Mouse (Mus musculus): ENCODE results near the gene Eif5a2.

Eif5a2 gene

DNA sequence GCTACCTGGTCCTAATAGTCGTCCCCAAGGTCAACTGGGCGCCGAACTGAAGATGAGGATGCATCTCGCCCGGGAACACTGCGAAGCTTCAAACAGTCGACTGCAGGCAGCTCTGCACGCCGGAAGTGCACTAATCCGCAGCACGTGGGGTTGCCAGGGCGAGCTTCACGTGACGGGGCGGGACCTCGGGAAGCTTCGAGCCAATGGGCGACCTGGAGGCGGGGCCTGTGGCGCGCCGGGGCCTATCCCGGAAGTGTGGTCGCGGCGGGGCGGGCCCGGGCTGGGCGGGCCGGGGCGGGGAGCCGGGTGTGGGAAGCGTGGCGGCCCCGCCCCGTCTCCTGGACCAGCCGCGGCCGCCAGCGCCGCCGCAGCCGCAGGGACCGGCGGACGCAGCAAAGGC, at the start of gene Eif5a2:
Gene Eif5a2, plus strand, starts transcription at position 283 of the 400 bp plus-strand sequence.
- DNase-seq: peak; percentile 98

DNA sequence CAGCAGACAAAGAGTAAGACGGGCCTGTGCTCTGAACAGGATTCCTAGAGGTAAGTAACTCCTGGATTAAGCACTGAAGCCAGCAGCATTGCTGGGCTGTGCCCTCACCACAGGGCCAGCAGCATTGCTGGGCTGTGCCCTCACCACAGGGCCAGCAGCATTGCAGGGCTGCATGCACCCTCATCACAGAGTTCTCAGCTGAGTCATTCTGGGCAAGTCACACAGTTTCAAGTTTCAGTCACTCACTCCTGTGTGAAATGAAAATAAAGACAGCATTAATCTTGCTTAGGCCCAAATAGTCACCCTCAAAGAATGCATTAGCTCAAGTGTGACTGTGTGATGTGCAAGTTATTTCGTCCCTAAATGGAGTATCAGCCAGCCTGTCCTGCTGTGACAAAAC, 46.4 kb upstream of the Eif5a2 start:
- no peak for DNase-seq

DNA sequence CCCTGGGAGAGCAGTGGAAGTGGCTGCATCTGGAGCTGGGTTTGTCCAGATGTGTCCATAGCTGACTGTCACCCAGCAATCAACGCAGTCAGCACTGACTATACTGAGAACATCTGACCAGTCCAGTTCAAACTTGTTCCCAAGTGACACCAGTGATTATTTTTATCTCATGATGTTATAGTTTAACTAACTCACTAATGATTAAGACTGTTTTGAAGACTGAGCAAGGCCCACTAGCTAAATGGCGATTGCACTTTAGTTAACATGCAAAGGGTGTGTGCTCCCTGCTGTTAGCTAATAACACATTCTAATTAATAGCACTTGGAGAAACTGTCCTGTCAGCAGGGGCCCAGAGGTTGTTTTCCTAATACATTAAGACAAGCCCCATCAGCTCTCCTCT, 44.1 kb upstream of the Eif5a2 start:
- no peak for DNase-seq

DNA sequence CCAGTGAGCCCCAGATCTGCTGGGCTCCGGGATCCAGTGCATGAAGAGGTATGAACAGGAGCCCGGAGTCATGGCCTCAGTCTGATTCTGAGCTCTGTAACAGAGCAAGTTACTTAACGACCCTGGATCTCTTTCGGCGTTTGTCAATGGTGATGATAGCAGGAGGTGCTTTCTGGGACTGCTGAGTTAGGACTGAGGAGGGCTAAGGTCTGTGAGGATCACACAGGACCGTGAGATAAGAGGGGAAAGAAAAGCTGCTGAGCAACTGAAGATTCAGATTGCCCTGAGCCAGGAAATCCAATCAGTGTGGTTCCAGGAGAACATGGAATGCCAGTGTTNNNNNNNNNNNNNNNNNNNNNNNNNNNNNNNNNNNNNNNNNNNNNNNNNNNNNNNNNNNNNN, 40.7 kb upstream of the Eif5a2 start:
- DNase-seq: no peak

DNA sequence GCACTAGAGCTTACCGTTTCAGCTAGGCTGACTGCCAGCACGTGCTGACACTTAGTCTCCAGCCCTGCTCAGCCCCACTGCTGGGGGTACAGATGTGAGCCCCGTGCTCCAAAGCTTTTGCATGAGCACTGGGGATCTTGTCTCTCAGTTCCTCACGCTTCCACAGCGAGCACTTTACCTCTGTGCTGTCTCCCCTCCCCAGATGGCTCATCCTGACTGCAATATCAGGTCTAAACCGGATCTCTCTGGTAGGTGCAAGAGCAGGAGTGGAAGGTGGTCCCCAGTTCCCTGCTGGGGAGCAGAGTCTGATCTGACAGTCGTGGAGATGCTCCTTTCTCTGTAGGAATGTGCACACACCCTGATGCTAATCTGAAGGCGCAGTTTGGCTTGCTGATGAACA, 37.8 kb upstream of the Eif5a2 start:
- no peak for DNase-seq

DNA sequence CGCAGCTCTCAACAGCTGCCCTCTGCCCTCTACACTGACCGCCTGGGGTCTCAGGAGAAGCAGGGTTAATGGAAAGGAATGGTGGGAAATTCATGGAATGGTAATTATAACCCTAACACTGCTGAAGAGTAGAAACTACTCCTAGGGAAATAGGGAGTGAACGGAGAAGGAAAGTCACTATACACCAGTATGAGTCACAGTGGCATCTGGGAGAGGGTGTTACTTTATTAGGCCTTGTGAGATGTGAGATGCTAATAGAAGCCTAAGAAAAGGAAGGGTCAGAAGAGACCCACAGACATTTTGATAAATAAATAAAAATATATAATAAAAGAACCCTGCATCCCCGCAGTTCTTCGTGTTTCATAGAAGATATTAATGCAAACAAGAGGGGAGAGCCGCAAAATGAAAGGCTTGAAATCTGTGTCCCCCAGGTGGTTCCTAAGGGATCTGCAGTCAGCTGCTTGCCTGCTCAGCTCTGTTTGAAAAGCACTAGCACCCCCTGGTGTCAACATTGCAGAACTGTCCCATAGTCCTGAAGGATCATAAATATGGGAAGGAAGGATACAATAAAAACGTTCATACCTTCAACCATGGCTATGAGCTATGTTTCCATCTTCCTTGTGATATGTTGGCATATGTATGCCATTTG, 35.1 kb upstream of the Eif5a2 start:
- DNase-seq: peak; percentile 80

DNA sequence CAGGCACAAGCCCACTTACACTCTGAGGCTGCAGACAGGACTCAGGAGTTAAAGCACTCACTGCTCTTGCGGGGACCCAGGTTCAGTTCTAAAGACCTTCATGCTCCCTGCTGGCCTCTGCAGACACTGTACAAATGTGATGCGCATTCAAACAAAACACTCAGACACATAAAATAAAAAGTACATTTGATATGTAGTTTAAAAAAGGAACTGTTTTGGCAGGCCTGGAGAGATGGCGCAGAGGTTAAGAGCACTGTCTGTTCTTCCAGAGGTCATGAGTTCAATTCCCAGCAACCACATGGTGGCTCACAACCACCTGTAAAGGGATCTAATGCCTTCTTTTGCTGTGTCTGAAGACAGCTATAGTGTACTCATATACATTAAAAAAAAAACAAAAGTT, 32.9 kb upstream of the Eif5a2 start:
- DNase-seq: no peak

DNA sequence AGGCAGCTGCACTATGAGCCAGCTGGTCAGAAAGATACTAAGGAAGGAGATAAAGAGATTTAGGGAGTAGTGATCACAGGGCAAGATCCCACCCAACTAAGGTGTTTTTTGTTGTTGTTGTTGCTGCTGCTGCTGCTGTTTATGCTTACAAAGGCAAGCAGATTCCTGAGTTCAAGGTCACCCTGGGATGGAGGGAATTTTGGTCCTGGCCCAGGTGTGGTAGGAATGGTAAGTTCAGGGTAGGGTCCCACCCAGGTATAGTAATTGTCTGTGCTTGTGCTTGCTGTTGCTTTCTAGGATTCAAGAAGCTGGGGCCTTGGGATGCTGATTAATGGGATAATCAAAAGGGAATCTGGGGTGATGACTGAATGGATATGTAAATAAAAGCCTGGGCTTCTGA, 32.1 kb upstream of the Eif5a2 start:
- DNase-seq: no peak

DNA sequence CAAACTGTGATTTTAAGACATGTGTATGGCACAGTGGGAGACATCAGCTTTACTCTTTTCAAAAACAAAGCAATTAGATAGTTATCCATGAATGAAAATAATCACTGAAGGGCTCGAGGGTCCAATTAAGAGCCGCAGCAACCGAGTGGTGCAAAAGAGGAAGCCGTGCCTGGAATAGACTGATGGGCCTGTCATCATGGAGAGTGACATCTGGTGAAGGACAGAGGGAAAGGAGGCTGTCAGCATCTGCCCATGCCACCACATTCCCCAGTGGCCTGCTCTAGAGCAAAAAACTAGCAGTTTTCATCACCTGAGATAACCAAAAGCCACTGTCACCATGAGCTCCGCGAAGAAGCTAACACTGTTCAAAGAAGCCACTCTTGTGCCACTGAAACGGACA, 25.6 kb upstream of the Eif5a2 start:
- DNase-seq: no peak

DNA sequence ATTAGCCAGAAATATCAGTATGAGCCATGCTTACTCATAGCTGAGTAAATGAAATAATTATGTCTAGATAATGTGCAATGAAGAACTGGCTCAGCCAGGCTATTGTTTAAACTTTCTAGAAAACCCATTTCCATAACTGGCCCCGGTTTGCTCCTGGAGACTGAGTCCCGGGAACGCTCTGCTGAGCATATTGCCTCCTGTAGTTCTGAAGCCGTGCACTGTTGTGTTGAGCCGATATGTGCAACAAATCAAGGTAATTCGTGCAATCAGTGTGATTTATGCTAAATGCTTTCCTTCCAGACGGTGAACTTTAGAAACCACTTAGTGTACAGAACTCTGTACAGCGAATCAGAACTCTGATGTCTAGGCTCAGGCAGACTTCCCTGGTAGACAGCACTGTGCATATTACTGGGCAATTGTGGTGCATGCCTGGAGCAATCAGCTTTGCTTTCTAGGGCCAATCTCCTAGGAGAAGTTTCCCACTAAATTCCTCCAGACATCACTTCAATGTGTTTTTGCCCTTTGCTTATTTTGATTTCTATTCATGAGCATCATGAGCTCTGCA, 19.8 kb upstream of the Eif5a2 start:
- no peak for DNase-seq

DNA sequence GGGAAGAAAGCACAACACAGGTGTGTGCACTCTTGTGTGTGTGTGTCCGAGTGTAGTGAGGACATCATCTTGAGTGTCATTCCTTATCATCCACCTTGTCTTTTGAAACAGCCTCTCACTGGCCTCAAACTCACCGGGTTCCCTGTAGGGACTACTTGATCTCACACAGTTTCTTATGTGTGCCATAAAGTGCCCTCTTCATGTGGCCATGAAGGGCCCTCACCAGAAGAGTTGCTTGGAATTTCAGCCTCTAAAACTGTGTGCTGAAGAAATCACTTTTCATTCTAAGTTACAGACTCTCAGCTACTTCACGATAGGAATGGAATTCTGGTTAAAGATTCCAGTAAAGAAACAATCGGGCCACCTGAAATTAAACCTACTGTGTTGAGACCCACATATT, 14.1 kb upstream of the Eif5a2 start:
- DNase-seq: no peak

DNA sequence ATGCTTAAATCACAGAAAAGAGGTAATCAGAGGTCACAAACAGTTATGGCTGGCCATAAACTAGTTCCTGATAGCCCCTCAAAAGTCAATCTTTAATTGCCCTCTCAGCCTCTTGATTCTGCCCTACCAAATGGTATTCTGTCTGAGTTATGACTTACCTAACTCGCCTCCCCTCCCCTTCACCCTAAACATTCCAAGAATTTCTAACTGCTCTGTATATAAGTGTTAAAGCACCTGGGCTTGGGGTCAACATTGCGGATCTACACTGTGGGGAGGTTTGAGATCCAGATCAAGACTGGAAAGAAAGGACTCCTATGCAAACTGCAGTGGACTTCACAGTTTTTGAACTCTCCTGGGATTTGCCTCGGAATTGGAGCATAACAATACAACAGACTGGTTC, 12.9 kb upstream of the Eif5a2 start:
- no peak for DNase-seq

DNA sequence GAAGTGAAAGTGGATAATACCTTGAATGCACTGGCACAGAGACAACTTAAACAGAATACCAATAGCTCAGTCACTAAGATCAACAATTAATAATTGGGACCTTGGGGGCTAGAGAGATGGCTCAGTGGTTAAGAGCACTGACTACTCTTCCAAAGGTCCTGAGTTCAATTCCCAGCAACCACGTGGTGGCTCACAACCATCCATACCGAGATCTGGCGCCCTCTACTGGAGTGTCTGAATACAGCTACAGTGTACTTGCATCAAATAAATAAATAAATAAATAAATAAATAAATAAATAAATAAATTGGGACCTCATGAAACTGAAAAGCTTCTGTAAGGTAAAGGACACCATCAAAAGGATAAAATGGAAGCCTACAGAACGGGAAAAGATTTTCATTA, 8.2 kb upstream of the Eif5a2 start:
- peak; percentile 22 for DNase-seq

DNA sequence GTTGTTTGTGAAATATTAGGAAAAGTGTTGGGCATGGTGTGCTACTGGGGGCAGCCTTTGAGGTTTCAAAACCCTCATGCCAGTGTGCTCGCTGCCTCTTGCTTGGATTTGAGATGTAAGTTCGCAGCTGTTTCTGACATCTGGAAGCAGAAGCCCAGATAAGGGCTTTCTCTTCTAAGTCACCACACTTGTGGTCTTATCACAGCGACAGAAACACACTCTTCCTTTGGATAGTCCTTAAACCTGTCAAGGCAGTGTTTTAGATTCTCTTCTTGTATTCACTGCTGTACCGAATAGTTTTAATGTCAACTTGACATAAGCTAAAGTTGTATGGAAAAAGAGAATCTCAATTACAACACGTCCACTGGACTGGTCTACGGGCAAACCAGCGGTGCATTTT, 5.7 kb upstream of the Eif5a2 start:
- DNase-seq: no peak

DNA sequence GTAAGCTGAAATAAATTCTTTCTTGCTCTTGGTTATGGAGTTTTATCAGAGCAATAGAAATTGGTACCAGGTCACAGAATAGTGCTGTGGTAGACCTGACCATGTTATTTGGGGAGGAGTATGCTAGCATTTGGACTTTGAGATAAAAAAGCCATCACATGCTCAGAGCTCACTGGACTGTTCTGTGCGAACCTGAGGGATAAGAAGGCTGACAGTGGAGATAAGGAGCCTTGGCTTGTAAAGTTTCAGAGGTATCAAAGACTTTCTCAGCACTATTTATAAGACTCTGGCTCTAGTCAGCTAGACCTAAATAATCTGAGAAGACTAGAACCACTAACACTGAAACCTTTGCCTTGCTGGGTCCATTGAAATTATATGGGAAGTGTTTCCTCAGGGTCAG, 5.1 kb upstream of the Eif5a2 start:
- DNase-seq: no peak

DNA sequence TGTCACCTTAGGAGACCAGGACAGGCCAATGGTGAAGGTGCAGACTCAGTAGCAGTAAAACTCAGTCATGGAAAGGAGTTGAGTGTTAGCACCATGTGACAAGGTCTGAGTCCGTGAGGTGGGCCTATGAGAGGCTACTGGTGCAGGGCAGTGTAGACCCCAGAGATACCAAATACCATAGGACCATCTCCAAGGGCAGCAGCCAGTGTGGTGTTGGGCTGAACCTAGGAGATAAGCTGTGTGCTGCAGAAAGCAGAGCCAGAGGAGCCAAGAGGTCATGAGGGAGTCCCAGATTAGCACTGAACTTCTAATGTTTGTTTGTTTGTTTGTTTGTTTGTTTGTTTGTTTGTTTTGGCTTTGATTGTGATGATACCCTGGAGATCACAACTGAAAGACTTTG, 4.6 kb upstream of the Eif5a2 start:
- DNase-seq: no peak

DNA sequence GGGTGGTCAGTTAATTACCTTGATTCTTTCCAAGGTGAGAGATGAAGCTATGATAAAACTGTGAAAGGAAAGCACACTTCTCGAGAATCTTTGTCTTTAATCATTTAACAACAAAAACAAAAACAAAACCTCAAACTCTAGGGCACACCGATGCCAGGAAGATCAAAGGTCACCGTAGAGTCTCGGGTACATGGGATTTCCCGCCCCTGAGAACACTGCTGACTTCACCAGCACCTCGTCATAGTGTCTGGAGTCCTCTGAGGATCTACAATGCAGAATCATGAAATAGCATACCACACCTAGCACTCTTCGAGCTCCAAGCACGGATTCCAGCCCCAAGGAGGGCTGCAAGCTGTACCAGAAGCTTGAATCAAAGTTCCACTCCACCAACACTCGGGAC, 565 bp upstream of the Eif5a2 start:
- no peak for DNase-seq

DNA sequence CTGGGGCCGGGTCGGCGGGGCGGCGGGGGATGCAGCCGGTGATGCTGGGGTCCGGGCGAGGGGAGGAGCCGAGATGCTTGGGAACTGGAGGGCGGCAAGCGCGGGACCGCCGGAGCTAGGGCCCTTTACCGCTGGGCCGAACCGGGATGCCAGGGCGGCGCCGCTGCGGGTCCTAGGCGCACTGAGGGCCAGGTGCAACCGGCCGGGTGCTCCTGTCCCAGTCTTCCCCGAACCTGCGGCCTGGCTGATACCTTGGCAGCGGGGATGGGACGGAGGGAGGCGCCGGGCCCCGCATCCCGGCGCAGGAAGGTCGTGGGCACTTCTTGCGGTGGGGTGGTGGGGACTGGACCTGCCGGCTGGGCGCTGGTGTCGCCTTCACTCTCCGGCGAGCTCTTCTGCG, 346 bp downstream of the Eif5a2 start:
- DNase-seq: no peak

DNA sequence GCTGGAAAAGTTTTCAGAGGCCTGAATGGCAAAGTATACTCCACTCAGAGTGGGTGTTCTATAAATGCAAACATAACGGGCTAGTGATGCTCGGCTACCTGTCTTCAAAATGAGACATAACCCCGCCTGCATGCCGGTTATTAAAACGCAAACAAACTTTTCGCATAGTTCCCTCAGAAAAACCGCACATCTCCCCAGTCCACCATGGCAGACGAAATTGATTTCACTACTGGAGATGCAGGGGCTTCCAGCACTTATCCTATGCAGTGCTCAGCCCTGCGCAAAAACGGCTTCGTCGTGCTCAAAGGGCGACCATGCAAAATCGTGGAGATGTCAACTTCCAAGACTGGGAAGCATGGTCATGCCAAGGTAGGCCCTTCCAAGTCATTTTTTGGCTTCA, 772 bp downstream of the Eif5a2 start:
- no peak for DNase-seq

DNA sequence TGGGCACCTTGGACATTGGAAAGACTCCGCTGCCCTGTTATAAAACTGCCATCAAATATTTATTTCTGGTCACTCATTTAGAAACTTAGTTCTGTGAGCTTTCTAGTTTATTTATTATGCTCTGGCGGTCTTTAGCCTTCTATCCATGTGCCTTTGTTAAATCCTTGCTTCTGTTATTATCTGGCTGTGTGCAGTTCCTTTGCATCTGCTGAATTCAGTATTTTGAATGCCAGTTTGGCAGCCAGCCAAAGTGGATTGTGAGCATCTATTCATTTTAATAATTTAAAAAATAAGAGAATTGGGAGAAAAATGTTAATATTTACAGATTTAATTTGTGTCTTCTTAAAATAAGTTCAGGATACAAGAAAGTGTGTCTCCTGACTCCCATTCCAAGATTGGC, 3.1 kb downstream of the Eif5a2 start:
- no peak for DNase-seq

DNA sequence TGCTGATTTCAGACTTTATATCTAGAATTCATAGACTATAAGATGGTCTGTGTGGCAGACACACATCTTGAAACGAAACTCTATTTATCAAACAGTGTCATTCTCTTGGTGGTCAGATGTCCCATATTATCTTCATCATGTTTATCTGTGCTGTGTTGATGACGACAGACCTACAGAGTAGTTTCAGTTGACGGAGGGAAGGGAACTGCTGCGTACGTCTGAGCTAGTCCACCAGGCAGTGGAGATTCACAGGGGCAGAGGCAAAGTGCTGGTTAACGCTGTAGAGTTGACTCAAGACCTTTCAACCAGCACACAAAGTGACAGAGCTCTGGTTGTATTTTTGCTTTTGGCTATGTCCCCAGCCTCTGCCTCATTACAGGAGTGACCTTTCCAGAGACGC, 13.8 kb downstream of the Eif5a2 start:
- DNase-seq: no peak

DNA sequence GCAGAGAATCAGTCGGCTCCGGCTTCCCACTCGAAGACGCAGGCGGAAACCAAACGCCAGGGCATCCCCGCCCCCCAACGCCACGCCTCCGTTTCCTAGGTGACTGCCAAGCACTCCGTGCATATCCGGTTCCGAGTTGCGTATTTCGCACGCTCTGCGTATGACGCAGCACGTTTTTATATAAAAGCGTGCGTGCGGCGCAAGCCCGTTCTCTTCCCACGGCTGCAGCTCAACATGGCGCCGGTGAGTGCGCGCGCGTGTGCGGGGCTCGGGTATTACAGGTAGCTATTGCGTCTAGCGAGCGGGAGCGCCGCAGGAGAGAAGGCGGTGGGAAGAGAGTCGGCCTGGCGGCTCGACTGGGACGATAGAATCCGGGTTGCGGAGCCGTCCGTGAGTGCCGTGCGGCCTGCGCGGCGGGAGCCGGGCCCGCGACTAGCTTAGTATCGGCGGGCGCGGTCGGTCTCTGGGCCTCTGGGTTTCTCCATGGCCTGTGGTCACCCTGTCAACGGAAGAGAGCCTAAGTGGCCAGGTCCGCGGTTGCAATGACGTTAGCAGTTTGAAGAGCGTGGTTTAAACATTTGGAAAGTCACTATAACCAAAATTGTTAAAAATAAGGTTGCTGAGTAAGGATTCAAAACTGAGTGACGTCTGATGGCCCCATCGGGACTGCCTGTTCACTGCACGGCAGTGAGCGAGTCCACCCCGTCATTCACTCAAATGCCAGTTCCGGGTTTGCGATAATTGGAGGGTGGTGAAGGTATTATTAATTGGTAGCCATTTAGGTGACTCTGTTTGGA, 24.4 kb downstream of the Eif5a2 start, which contains the start of gene Rpl22l1:
Gene Rpl22l1, plus strand, starts transcription at position 136 of the 797 bp plus-strand sequence.
- peak; percentile 99 for DNase-seq

DNA sequence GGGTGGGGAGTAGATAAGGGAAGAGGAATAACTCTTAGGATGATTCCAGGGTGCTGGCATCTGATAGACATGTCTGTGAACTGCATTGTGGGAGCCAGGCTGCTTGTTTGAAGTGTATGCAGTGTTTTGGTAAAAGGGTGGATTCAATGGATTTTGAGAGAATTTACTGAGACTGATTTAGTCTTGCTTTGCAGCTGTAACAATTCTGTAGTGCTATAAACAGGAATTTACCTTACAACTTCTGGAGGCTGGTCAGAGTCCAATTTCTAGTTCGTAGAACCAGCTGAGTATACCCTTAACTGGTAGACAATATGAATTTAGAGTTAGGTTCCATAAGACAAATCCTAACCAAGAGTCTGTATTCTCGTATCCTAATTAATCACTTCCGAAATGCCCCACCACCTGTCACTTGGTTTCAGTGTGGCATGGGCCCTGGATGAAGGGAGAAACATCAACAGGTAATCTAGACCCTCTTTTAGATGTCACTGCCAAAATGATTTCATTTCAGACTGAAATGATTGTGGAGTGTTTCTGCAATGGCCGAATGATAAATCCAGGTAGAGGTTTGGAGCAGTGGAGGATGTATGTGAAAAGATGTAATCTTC, 27.1 kb downstream of the Eif5a2 start:
- DNase-seq: no peak

DNA sequence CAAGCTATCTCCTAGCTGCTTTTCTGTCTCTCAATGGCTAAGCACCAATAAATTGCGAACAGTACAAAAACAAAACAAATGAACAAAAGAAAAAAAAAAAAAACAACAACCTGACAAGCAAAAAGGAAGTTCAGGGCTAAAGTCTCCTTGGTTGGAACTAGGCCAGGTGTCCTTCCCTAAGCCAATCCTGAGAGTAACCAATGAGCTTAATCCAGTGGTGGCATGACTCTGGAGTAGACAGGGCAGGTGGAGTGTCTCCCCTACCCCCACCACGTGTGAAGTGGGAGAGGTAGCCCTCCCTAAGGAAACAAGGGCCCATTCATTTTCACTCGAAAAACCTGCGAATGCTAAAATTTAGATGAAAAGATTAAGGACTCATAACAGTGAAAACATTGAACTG, 30.4 kb downstream of the Eif5a2 start:
- DNase-seq: no peak
